Mouse (Mus musculus) cerebellum, adult 9-10 months (tissue): ENCODE data around the gene Gm49368.

Source experiments
- DNase-seq: peaks from one replicate; pipeline ENCODE4 v3.0.0; 2022

The Gm49368 gene

GRCm38 (mm10) chr7:128058576-128058975 is 3.9 kb upstream of the Gm49368 start:
- DNase-seq = no peak

GRCm38 (mm10) chr7:128059091-128059490 is 3.4 kb upstream of the Gm49368 start:
- DNase-seq = no peak

GRCm38 (mm10) chr7:128063211-128063781 is 813 bp downstream of the Gm49368 start:
- DNase-seq = no peak

GRCm38 (mm10) chr7:128065547-128065946 is 3.1 kb downstream of the Gm49368 start:
- no peak for DNase-seq

GRCm38 (mm10) chr7:128067847-128068246 is 5.4 kb downstream of the Gm49368 start:
- DNase-seq = no peak

GRCm38 (mm10) chr7:128069844-128070243 is 7.4 kb downstream of the Gm49368 start:
- no peak for DNase-seq

- DNase-seq = no peak
These were observed 9.3 kb downstream of the Gm49368 start for GRCm38 (mm10) chr7:128071816-128072215.

GRCm38 (mm10) chr7:128080012-128080411 is 17.5 kb downstream of the Gm49368 start:
- no peak for DNase-seq

- no peak for DNase-seq
These were observed 26.7 kb downstream of the Gm49368 start for GRCm38 (mm10) chr7:128089141-128089540.

- no peak for DNase-seq
These were observed 35.7 kb downstream of the Gm49368 start for GRCm38 (mm10) chr7:128098135-128098534.

- DNase-seq = no peak
These were observed 38.4 kb downstream of the Gm49368 start for GRCm38 (mm10) chr7:128100742-128101357.

GRCm38 (mm10) chr7:128105246-128105645 is 42.8 kb downstream of the Gm49368 start:
- DNase-seq = no peak

GRCm38 (mm10) chr7:128107462-128107861 is 45.0 kb downstream of the Gm49368 start:
- DNase-seq = no peak

- DNase-seq = no peak
These were observed 47.8 kb downstream of the Gm49368 start for GRCm38 (mm10) chr7:128110314-128110713.

- no peak for DNase-seq
These were observed 49.6 kb downstream of the Gm49368 start for GRCm38 (mm10) chr7:128112131-128112530.

- DNase-seq = no peak
These were observed 52.1 kb downstream of the Gm49368 start for GRCm38 (mm10) chr7:128114371-128115105.

- no peak for DNase-seq
These were observed 52.9 kb downstream of the Gm49368 start for GRCm38 (mm10) chr7:128115211-128115958.

GRCm38 (mm10) chr7:128116396-128116795 is 53.9 kb downstream of the Gm49368 start:
- DNase-seq = no peak

GRCm38 (mm10) chr7:128119726-128120490 is 57.4 kb downstream of the Gm49368 start:
- DNase-seq = no peak

GRCm38 (mm10) chr7:128128741-128129720 is 66.5 kb downstream of the Gm49368 start, which contains the start of gene Itgax:
TSS of gene Itgax (plus strand) at chr7:128129547.
- no peak for DNase-seq

- DNase-seq = no peak
These were observed 69.7 kb downstream of the Gm49368 start for GRCm38 (mm10) chr7:128132148-128132547.
